Mouse (Mus musculus) limb, embryonic 14.5 days (tissue): ENCODE measurements around the gene Qsox1. TPM values are rescaled to one million over a fixed set of nuclear protein-coding genes. Genes with fewer than 3 reads are reported as not detected.

Source experiments
- ATAC-seq: fragments of 200-750 bp; cut with Nextera tagmentation; 2 replicates; pipeline ENCODE4 v1.8.0; 2017; ENCODE audit warnings: low read depth, moderate number of reproducible peaks, moderate TSS enrichment; ENCODE audit not compliant: low FRiP score
- DNase-seq: peaks from one replicate; pipeline ENCODE4 v3.0.0-alpha.2; 2015; ENCODE audit warnings: low spot score
- H3K27ac ChIP-seq: fragments of 300-500 bp; sonication (generic); replicated peaks from 2 replicates; pipeline ENCODE4 v1.5.1; 2014; ENCODE audit warnings: low read depth, mild to moderate bottlenecking, low read length, moderate library complexity, mixed read lengths
- H3K27me3 ChIP-seq: fragments of 300-500 bp; sonication (generic); 2 replicates; pipeline ENCODE4 v1.6.1; 2014; ENCODE audit warnings: low read length, mixed read lengths; ENCODE audit not compliant: control insufficient read depth, insufficient read depth
- H3K36me3 ChIP-seq: fragments of 300-500 bp; sonication (generic); 2 replicates; pipeline ENCODE4 v1.6.1; 2014; ENCODE audit warnings: mild to moderate bottlenecking, low read length, moderate library complexity, mixed read lengths; ENCODE audit not compliant: control insufficient read depth, insufficient read depth
- H3K4me1 ChIP-seq: fragments of 300-500 bp; sonication (generic); 2 replicates; pipeline ENCODE4 v1.6.1; 2014; ENCODE audit warnings: antibody characterized with exemption, low read length, mixed read lengths; ENCODE audit not compliant: control insufficient read depth, insufficient read depth
- H3K4me2 ChIP-seq: fragments of 300-500 bp; sonication (generic); replicated peaks from 2 replicates; pipeline ENCODE4 v1.6.1; 2014; ENCODE audit warnings: low read depth, mild to moderate bottlenecking, low read length, moderate library complexity; ENCODE audit not compliant: severe bottlenecking
- H3K4me3 ChIP-seq: fragments of 300-500 bp; sonication (generic); replicated peaks from 2 replicates; pipeline ENCODE4 v1.5.1; 2014; ENCODE audit warnings: low read length
- H3K9ac ChIP-seq: fragments of 300-500 bp; sonication (generic); 2 replicates; pipeline ENCODE4 v1.6.1; 2014; ENCODE audit warnings: mild to moderate bottlenecking, low read depth, low read length, moderate library complexity; ENCODE audit not compliant: severe bottlenecking
- H3K9me3 ChIP-seq: fragments of 300-500 bp; sonication (generic); 2 replicates; pipeline ENCODE4 v1.6.1; 2016; ENCODE audit warnings: low read length; ENCODE audit not compliant: control insufficient read depth
- POLR2A ChIP-seq: fragments of 200-500 bp; IDR thresholded peaks from 2 replicates; pipeline ENCODE4 v1.8.0; 2012; ENCODE audit warnings: inconsistent platforms, mild to moderate bottlenecking, moderate library complexity, borderline replicate concordance; ENCODE audit not compliant: insufficient read depth, insufficient read length; ENCODE audit errors: extremely low read depth
- WGBS: fragments of 180-500 bp; shearing (Covaris S2); extraction: QIAGEN DNeasy Blood & Tissue Kit; methylation state at CpG from one replicate; pipeline ENCODE4 v1.1.7; 2014; 5-methylcytosine and 5-hydroxymethylcytosine counted together
- polyA plus RNA-seq, 2 experiments: library from polyadenylated mRNA; depleted of rRNA in 1 of 2; stranded (reverse) in 1 of 2; unstranded in 1 of 2; fragments of >200 nt; fragmentation: Nextera tagmentation in 1 of 2; extraction: Ambion mirVana in 1 of 2; gene quantifications; 2 replicates each; pipeline versions ENCODE4 v1.2.1 to v1.2.3; 2012 to 2014

Gene Qsox1
- polyA plus RNA-seq, 2 experiments, result 16.1 to 65.6 TPM

- no peak for DNase-seq
- Histone ChIP-seq H3K27ac (no peak within 1 kb of the TSS), H3K9ac (no peak within 1 kb of the TSS), H3K4me2 (no peak within 1 kb of the TSS), H3K36me3 (no peaks in the 10 kb centered on the region), H3K27me3 (peaks cover 59% of the 10 kb centered on the region), H3K9me3 (no peaks in the 10 kb centered on the region), H3K4me3 (no peak within 1 kb of the TSS), H3K4me1 (no peaks in the 10 kb centered on the region)
- no peak for TF ChIP-seq POLR2A
- 61% methylated on average over 6 of the region's 6 CpGs for WGBS
- ATAC-seq, result no peak
Measured at GRCm38 (mm10) chr1:155751484-155752255, 61.0 kb downstream of the Qsox1 start, which contains the start of gene Lhx4. Lhx4 (minus strand) TSS chr1:155751684.

GRCm38 (mm10) chr1:155750517-155751178 is 62.0 kb downstream of the Qsox1 start:
- DNase-seq (no peak), ATAC-seq (no peak)
- Histone ChIP-seq H3K4me2 (no peak overlapping the region), H3K36me3 (no peaks in the 10 kb centered on the region), H3K9me3 (no peaks in the 10 kb centered on the region), H3K9ac (no peak overlapping the region), H3K4me3 (no peak overlapping the region), H3K27me3 (peaks cover 69% of the 10 kb centered on the region), H3K4me1 (no peaks in the 10 kb centered on the region), H3K27ac (no peak overlapping the region)
- WGBS, result 15% methylated on average over 11 of the region's 11 CpGs
- TF ChIP-seq POLR2A, result no peak

GRCm38 (mm10) chr1:155747911-155748310 is 64.8 kb downstream of the Qsox1 start:
- H3K9me3 ChIP-seq, result no peaks in the 10 kb centered on the region
- H3K9ac ChIP-seq, result no peak overlapping the region
- peaks cover 81% of the 10 kb centered on the region for H3K27me3 ChIP-seq
- ATAC-seq (no peak), DNase-seq (no peak)
- H3K27ac ChIP-seq, result no peak overlapping the region
- TF ChIP-seq POLR2A, result no peak
- H3K4me3 ChIP-seq, result no peak overlapping the region
- H3K36me3 ChIP-seq, result no peaks in the 10 kb centered on the region
- H3K4me1 ChIP-seq, result peaks cover 4% of the 10 kb centered on the region; the same call in 1 of the 2 replicates
- H3K4me2 ChIP-seq, result no peak overlapping the region
- WGBS, result 80% methylated on average over 5 of the region's 5 CpGs

- TF ChIP-seq POLR2A, result no peak
- WGBS, result 8% methylated on average over 8 of the region's 8 CpGs
- ATAC-seq, result no peak
Measured at GRCm38 (mm10) chr1:155747011-155747410, 65.7 kb downstream of the Qsox1 start.

More at GRCm38 (mm10) chr1:155747011-155747410, 65.7 kb downstream of the Qsox1 start:
- Histone ChIP-seq H3K27me3 (peaks cover 89% of the 10 kb centered on the region), H3K4me2 (no peak overlapping the region), H3K27ac (no peak overlapping the region), H3K9ac (no peak overlapping the region), H3K4me1 (peaks cover 7% of the 10 kb centered on the region; the same call in 1 of the 2 replicates), H3K9me3 (no peaks in the 10 kb centered on the region), H3K36me3 (no peaks in the 10 kb centered on the region), H3K4me3 (no peak overlapping the region)
- DNase-seq, result no peak
